Mouse (Mus musculus) ES-E14 (cell line): ENCODE measurements at regions not wholly inside any gene's neighbourhood (a gene's known extent, or its start where the extent isn't known, plus 50 kb on each side); places are given as distances from the start of the nearest gene placed in this dataset.

Source experiments
- CHD2 ChIP-seq: IDR thresholded peaks from 2 replicates; pipeline ENCODE4 v1.6.1; 2014; ENCODE audit warnings: mild to moderate bottlenecking, low read depth, low read length, inconsistent platforms
- HCFC1 ChIP-seq: IDR thresholded peaks from 2 replicates; pipeline ENCODE4 v1.6.1; 2012; ENCODE audit warnings: low read length, inconsistent platforms, borderline replicate concordance; ENCODE audit not compliant: insufficient read depth
- MAFK ChIP-seq: IDR thresholded peaks from 2 replicates; pipeline ENCODE4 v1.6.1; 2014; ENCODE audit warnings: mild to moderate bottlenecking, low read depth, low read length, inconsistent platforms; ENCODE audit not compliant: insufficient read depth
- ZC3H11A ChIP-seq: IDR thresholded peaks from 2 replicates; pipeline ENCODE4 v1.6.1; 2012; ENCODE audit warnings: low read depth, mild to moderate bottlenecking, inconsistent platforms, low read length, borderline replicate concordance
- ZNF384 ChIP-seq: IDR thresholded peaks from 2 replicates; pipeline ENCODE4 v1.6.1; 2012; ENCODE audit warnings: low read depth, low read length, inconsistent platforms

- no peak for TF ChIP-seq CHD2
- no peak for TF ChIP-seq HCFC1
- no peak for TF ChIP-seq ZC3H11A
- no peak for TF ChIP-seq MAFK
- no peak for TF ChIP-seq ZNF384
Measured at GRCm38 (mm10) chr16:77759997-77760396, 158.1 kb upstream of the Gm11146 start.
